19 mouse cellular contexts compared by ENCODE assay signal in genomic region chr7:92985683-92986070, GRCm38 (mm10).
DNase-seq lines count a peak whose midpoint lies in the region; ATAC-seq and TF ChIP-seq lines count a peak whose summit lies in the region.
"Had no signal": no experiment of that assay in that cellular context is flagged by ENCODE, and none has a peak within 500 bp of the region (broad histone marks: within the 10 kb centered on the region; RNA-seq: fewer than 3 reads in every experiment).

No protein-coding gene starts in this region.

- no peak for TF ChIP-seq POLR2A in brain, embryonic 14.5 days (IDR thresholded peaks at IDR 0.05; ENCODE audit: borderline replicate concordance, extremely low read depth, insufficient read depth, insufficient read length, poor library complexity, severe bottlenecking)

- 57% methylated on average over 2 of the region's 2 CpGs for WGBS in hindbrain, embryonic 15.5 days
- 14% methylated on average over 2 of the region's 2 CpGs for WGBS in midbrain, embryonic 14.5 days

- peak overlapping the region; percentile 59 for H3K27ac ChIP-seq in hindbrain, embryonic 15.5 days (replicated peaks)
- 0 out of 2 replicates have a peak overlapping the region, but pooled peaks have one; percentile 26 for H3K27ac ChIP-seq in midbrain, embryonic 14.5 days (replicated peaks; ENCODE audit: low read depth, low read length)
- H3K27ac ChIP-seq: embryonic facial prominence, embryonic 12.5 days; limb, embryonic 13.5 days; liver, embryonic 13.5 days had no signal

- H3K27me3 ChIP-seq in hindbrain, embryonic 15.5 days, result no peaks in the 10 kb centered on the region
- peaks cover 3% of the 10 kb centered on the region for H3K27me3 ChIP-seq in midbrain, embryonic 14.5 days (ENCODE audit: control insufficient read depth, insufficient read depth, low read length)
- H3K27me3 ChIP-seq: embryonic facial prominence, embryonic 12.5 days; limb, embryonic 13.5 days; liver, embryonic 13.5 days; stomach, embryonic 15.5 days had no signal

- peak; percentile 39 to 50 for DNase-seq in cerebellum, postnatal 10 days
- DNase-seq in cerebellum, adult 8-10 months, result no peak
- DNase-seq in brain, embryonic 14.5 days (ENCODE audit: low read depth), result peak; percentile 26
- peak; percentile 28 for DNase-seq in midbrain, embryonic 14.5 days
- no peak for DNase-seq in retina, postnatal 1 day
- no peak for DNase-seq in right cerebral cortex, postnatal 14 days
- no peak for DNase-seq in lung, postnatal 14 days
- DNase-seq: adrenal gland, adult 2 months; gastrocnemius, postnatal 25 days; heart, adult 2 months; kidney, adult 11 months; kidney, postnatal 14 days; liver, embryonic 13.5 days; lung, embryonic 14.5 days had no signal

- H3K9me3 ChIP-seq in hindbrain, embryonic 15.5 days, result no peaks in the 10 kb centered on the region
- no peaks in the 10 kb centered on the region for H3K9me3 ChIP-seq in midbrain, embryonic 14.5 days (ENCODE audit: control insufficient read depth, low read length)
- H3K9me3 ChIP-seq: embryonic facial prominence, embryonic 12.5 days; limb, embryonic 13.5 days; liver, embryonic 13.5 days; stomach, embryonic 15.5 days had no signal

- ATAC-seq in hindbrain, embryonic 15.5 days (ENCODE audit: low FRiP score, low read depth), result no peak
- ATAC-seq in midbrain, embryonic 14.5 days (ENCODE audit: low FRiP score, low TSS enrichment), result no peak

- no peak overlapping the region for H3K4me3 ChIP-seq in hindbrain, embryonic 15.5 days
- no peak overlapping the region for H3K4me3 ChIP-seq in midbrain, embryonic 14.5 days (replicated peaks; ENCODE audit: low read depth, low read length)
- H3K4me3 ChIP-seq: embryonic facial prominence, embryonic 12.5 days; erythroblast, embryonic 14.5 days; limb, embryonic 13.5 days; liver, embryonic 13.5 days; stomach, embryonic 15.5 days had no signal

- TF ChIP-seq CTCF in brain, embryonic 14.5 days (IDR thresholded peaks at IDR 0.05; ENCODE audit: borderline replicate concordance, extremely low read depth, insufficient read depth, insufficient read length), result no peak

- peaks cover 14% of the 10 kb centered on the region; the same call in 1 of the 2 replicates for H3K4me1 ChIP-seq in hindbrain, embryonic 15.5 days (replicated peaks)
- H3K4me1 ChIP-seq in midbrain, embryonic 14.5 days (ENCODE audit: control insufficient read depth, insufficient read depth, low read length), result 0 out of 2 replicates have a peak, but pooled peaks cover 7% of the 10 kb centered on the region
- H3K4me1 ChIP-seq: embryonic facial prominence, embryonic 12.5 days; limb, embryonic 13.5 days; liver, embryonic 13.5 days; stomach, embryonic 15.5 days had no signal

- H3K36me3 ChIP-seq in hindbrain, embryonic 15.5 days, result no peaks in the 10 kb centered on the region
- H3K36me3 ChIP-seq in midbrain, embryonic 14.5 days (ENCODE audit: control insufficient read depth, insufficient read depth, low read length), result no peaks in the 10 kb centered on the region
- H3K36me3 ChIP-seq: embryonic facial prominence, embryonic 12.5 days; limb, embryonic 13.5 days; liver, embryonic 13.5 days; stomach, embryonic 15.5 days had no signal

- no peak overlapping the region for H3K4me2 ChIP-seq in hindbrain, embryonic 15.5 days
- H3K4me2 ChIP-seq in midbrain, embryonic 14.5 days (ENCODE audit: low read length), result peak overlapping the region; percentile 45
- H3K4me2 ChIP-seq: limb, embryonic 13.5 days; liver, embryonic 13.5 days had no signal

- H3K9ac ChIP-seq in hindbrain, embryonic 15.5 days, result no peak overlapping the region
- H3K9ac ChIP-seq in midbrain, embryonic 14.5 days (replicated peaks; ENCODE audit: low read length), result no peak overlapping the region
- H3K9ac ChIP-seq: embryonic facial prominence, embryonic 12.5 days; limb, embryonic 13.5 days; liver, embryonic 13.5 days; lung, embryonic 14.5 days; stomach, embryonic 15.5 days had no signal

Comparison
In these comparisons a context has a peak if more than half of its experiments do, and no peak if none do; other contexts are left out.
1. DNase-seq: peak in cerebellum, postnatal 10 days (2 of 2), brain, embryonic 14.5 days (single experiment) and midbrain, embryonic 14.5 days (single experiment); none in cerebellum, adult 8-10 months (single experiment), retina, postnatal 1 day (single experiment), right cerebral cortex, postnatal 14 days (single experiment) and lung, postnatal 14 days (single experiment).